Mouse (Mus musculus) heart, postnatal 36 days (tissue): ENCODE data around the gene Gm3248. TPM values are rescaled to one million over a fixed set of nuclear protein-coding genes. Genes with fewer than 3 reads are reported as not detected.
"Not testable (repeated sequence)": the region's sequence is repeated elsewhere in the genome, so short reads cannot be mapped to it uniquely, and the experiment has no call there.

Source experiments
- DNase-seq, 2 experiments: peaks; one replicate each; pipeline ENCODE4 v3.0.0; 2021 to 2022
- intact Hi-C: fragments of 180-260 bp; cut with DNase I; formaldehyde crosslinking; loops from one replicate; pipeline ENCODE4 v1.15.1; 2025
- total RNA-seq, 2 experiments: library from RNA; stranded (reverse); gene quantifications; 2 replicates each; pipeline ENCODE4 v1.2.3; 2021

The Gm3248 gene
- under 1 TPM; 0.22 to 0.33 TPM for total RNA-seq

- DNase-seq = peak; percentile 26 to 30
- intact Hi-C loops = not testable (repeated sequence)
Measured at GRCm38 (mm10) chr14:5961635-5962034, at the start of gene Gm3248. TSS of gene Gm3248 (minus strand) at chr14:5961745.

- intact Hi-C loops = not testable (repeated sequence)
- DNase-seq = peak in 1 of 2 experiments; percentile 5
Measured at GRCm38 (mm10) chr14:5987136-5987535, 25.6 kb upstream of the Gm3248 start.

DNA sequence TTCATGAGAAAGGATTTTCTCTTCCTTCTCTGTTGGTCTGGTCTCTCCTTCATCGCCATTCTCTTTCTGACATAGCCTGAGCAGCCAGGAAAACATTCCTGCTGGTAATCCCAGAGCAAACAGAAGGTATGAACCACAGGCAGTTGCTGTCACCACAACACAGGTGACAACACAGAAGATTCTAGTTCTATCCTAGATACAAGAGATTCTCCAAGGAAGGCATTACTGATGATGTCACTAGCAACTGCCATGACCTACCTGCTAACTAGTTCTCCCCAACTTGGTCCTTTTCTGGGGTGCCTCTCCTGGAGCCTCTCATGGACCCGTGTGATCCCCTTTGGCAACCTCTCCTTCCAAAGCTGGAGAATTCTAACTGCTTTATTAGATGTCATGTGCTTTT is 17.5 kb upstream of the Gm3248 start, which contains the start of gene Gm3453:
Gene Gm3453 (minus strand): TSS at position 101 of the 400 bp plus-strand sequence.
- DNase-seq, intact Hi-C loops: not testable (repeated sequence)

GRCm38 (mm10) chr14:5962441-5962840 is 896 bp upstream of the Gm3248 start:
- DNase-seq, intact Hi-C loops: not testable (repeated sequence)

- intact Hi-C loops = not testable (repeated sequence)
- DNase-seq = peak; percentile 13 to 25
Measured at GRCm38 (mm10) chr14:5961102-5961501, 443 bp downstream of the Gm3248 start.

- intact Hi-C loops, DNase-seq: not testable (repeated sequence)
Measured at GRCm38 (mm10) chr14:5960479-5960878, 1.1 kb downstream of the Gm3248 start.

DNA sequence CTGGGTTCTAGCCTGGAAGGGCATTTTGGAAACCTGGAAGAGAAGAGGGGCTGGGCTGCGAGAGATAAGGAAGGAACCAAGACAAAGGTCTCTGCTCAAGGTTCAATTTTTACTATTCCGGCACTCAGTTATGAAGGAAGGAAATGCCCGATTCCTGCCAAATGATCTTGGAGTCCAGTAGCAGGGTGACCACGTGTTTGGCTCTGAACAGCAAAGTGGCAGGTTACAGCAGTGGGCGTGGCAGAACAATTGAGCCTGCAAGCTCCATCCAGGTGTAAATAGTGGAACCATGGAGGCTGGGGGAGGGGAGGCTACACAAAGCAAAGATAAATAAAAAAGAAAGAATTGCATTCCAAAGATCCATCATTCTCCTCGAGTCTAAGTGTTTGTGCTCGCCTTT is 38.3 kb downstream of the Gm3248 start:
- not testable (repeated sequence) for DNase-seq

GRCm38 (mm10) chr14:5918330-5918942 is 43.1 kb downstream of the Gm3248 start:
- DNase-seq, intact Hi-C loops: not testable (repeated sequence)

More for the DNA sequence above, 38.3 kb downstream of the Gm3248 start:
- intact Hi-C loops = not testable (repeated sequence)

DNA sequence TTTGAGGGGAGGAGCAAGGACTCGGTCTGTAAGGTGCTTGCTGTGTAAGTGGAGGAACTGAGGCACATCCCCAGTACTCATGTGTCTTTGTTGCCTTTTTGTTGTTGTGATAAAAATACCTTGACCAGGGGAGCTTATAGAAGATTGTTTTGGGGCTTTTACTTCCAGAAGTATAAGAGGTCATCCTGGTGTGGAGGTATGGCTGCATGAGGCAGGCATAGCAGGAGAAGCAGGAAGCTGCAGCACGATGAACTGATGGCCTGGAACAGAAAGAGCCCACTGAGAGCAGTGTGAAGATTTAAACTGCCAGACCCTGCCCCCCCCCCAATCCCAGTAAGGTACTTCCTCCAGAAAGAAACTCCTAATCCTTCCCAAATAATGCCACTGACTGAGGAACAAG is 47.8 kb downstream of the Gm3248 start:
- intact Hi-C loops, DNase-seq: not testable (repeated sequence)

Other genes starting within 250 kb of the Gm3248 start
- gene Gm3373, start 220.2 kb downstream of the Gm3248 start, total RNA-seq = under 1 TPM; 0.19 to 0.27 TPM
- under 1 TPM in 1 of 2 experiments, not detected in 1; 0.67 TPM for gene Gm3383, start 153.8 kb downstream of the Gm3248 start, total RNA-seq
- gene Gm3424, start 131.4 kb downstream of the Gm3248 start, total RNA-seq = not detected
- under 1 TPM in 1 of 2 experiments, not detected in 1; 0.25 TPM for gene Gm8237, start 81.4 kb downstream of the Gm3248 start, total RNA-seq
- not detected for gene Gm3453, start 17.4 kb upstream of the Gm3248 start, total RNA-seq
- not detected for gene Gm6337, start 96.5 kb upstream of the Gm3248 start, total RNA-seq
- gene Gm8206, start 132.2 kb upstream of the Gm3248 start, total RNA-seq = not detected
- gene Gm3468, start 146.9 kb upstream of the Gm3248 start, total RNA-seq = under 1 TPM in 1 of 2 experiments, not detected in 1; 0.19 TPM
- not detected for gene Gm3476, start 164.1 kb upstream of the Gm3248 start, total RNA-seq